Mouse (Mus musculus) forebrain, embryonic 10.5 days (tissue): Measurements from ENCODE around the gene Nsl1. TPM values are rescaled to one million over a fixed set of nuclear protein-coding genes. Genes with fewer than 3 reads are reported as not detected.

Experiments
- DNase-seq: peaks from one replicate; pipeline ENCODE4 v3.0.0-alpha.2; 2017; ENCODE audit warnings: low spot score; ENCODE audit errors: extremely low spot score
- H3K27ac ChIP-seq: fragments of 300-500 bp; sonication (generic); 2 replicates; pipeline ENCODE4 v1.5.1; 2016; ENCODE audit warnings: mild to moderate bottlenecking
- H3K27me3 ChIP-seq: fragments of 300-500 bp; sonication (generic); 2 replicates; pipeline ENCODE4 v1.6.1; 2016; ENCODE audit warnings: mild to moderate bottlenecking; ENCODE audit not compliant: poor library complexity, severe bottlenecking
- H3K36me3 ChIP-seq: fragments of 300-500 bp; sonication (generic); replicated peaks from 2 replicates; pipeline ENCODE4 v1.6.1; 2016; ENCODE audit warnings: mild to moderate bottlenecking, moderate library complexity
- H3K4me1 ChIP-seq: fragments of 300-500 bp; sonication (generic); 2 replicates; pipeline ENCODE4 v1.6.1; 2016
- H3K4me3 ChIP-seq: fragments of 300-500 bp; sonication (generic); 2 replicates; pipeline ENCODE4 v1.5.1; 2016; ENCODE audit warnings: mild to moderate bottlenecking, moderate library complexity
- H3K9me3 ChIP-seq: fragments of 300-500 bp; sonication (generic); 2 replicates; pipeline ENCODE4 v1.6.1; 2016; ENCODE audit warnings: mild to moderate bottlenecking, moderate library complexity
- WGBS: fragments of 180-500 bp; shearing (Covaris S2); methylation state at CpG from one replicate; pipeline ENCODE4 v1.1.7; 2016; 5-methylcytosine and 5-hydroxymethylcytosine counted together
- polyA plus RNA-seq: library from polyadenylated mRNA; unstranded; fragments of >200 nt; fragmentation: Nextera tagmentation; extraction: Ambion mirVana; gene quantifications from 2 replicates; pipeline ENCODE4 v1.2.1, GENCODE M21; 2016

Gene Nsl1
- polyA plus RNA-seq, 1 experiment from 2014 or later, result 39.0 TPM

- peak; percentile 44 for DNase-seq
- no peak overlapping the region for H3K27ac ChIP-seq
- no peak overlapping the region for H3K4me3 ChIP-seq
- no peaks in the 10 kb centered on the region for H3K9me3 ChIP-seq
- 28% methylated on average over 4 of the region's 4 CpGs for WGBS
- no peaks in the 10 kb centered on the region for H3K27me3 ChIP-seq
- no peaks in the 10 kb centered on the region for H3K36me3 ChIP-seq
- peaks cover 7% of the 10 kb centered on the region for H3K4me1 ChIP-seq
Observed at GRCm38 (mm10) chr1:191035649-191036048, 27.2 kb upstream of the Nsl1 start.

GRCm38 (mm10) chr1:191036554-191037334 is 26.1 kb upstream of the Nsl1 start, which contains the start of gene Spata45:
Gene Spata45, plus strand, starts transcription at chr1:191036639.
- DNase-seq, result no peak
- Histone ChIP-seq H3K9me3 (no peaks in the 10 kb centered on the region), H3K4me1 (peaks cover 7% of the 10 kb centered on the region), H3K27ac (no peak within 1 kb of the TSS), H3K36me3 (no peaks in the 10 kb centered on the region), H3K4me3 (no peak within 1 kb of the TSS), H3K27me3 (no peaks in the 10 kb centered on the region)
- 86% methylated on average over 6 of the region's 6 CpGs for WGBS

GRCm38 (mm10) chr1:191037999-191038398 is 24.8 kb upstream of the Nsl1 start:
- Histone ChIP-seq H3K9me3 (no peaks in the 10 kb centered on the region), H3K4me1 (peaks cover 7% of the 10 kb centered on the region), H3K4me3 (no peak overlapping the region), H3K27me3 (no peaks in the 10 kb centered on the region), H3K36me3 (no peaks in the 10 kb centered on the region), H3K27ac (no peak overlapping the region)
- WGBS, result 90% methylated on average over 4 of the region's 4 CpGs
- no peak for DNase-seq

DNA sequence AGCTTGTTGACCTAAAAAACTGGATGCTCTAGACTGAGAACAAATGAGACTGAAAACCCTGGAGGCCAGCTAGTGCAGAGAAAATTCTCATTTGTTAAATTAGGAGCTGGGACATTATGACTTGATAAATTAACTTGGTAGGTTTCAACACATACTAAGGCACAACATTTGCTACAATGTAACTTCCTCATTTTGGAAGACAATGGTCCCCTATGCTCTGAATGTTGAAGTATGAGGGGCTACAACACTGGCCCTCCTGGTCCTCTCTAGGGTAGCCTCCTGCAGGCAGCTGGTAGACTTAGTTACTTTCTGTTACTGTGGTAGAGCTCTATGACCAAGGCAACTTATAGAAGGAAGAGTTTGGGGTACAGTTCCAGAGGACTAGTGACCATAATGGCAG is 21.5 kb upstream of the Nsl1 start:
- Histone ChIP-seq H3K27ac (no peak overlapping the region), H3K9me3 (no peaks in the 10 kb centered on the region), H3K36me3 (no peaks in the 10 kb centered on the region), H3K4me1 (no peaks in the 10 kb centered on the region), H3K4me3 (no peak overlapping the region), H3K27me3 (no peaks in the 10 kb centered on the region)
- no peak for DNase-seq

DNA sequence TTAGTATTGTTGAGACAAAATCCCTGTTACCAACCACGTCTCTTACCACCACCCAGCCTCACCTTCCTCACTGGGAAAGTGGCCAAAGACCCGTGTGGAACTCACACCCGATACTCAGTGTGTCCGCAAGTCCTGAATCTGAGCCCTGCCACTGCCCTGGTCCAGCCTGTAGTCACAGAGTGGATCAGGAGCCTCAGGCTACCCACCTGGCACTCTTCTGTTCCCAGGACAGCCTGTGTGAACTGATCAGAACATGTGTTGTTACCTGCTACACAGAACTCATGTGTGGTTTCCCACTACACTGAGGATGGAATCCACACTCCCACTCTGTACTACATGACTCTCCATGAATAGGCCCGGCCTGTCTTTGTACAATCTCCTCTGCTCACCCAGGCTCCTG is 20.7 kb upstream of the Nsl1 start:
- no peak overlapping the region for H3K4me3 ChIP-seq
- H3K36me3 ChIP-seq, result no peaks in the 10 kb centered on the region
- no peaks in the 10 kb centered on the region for H3K9me3 ChIP-seq
- no peaks in the 10 kb centered on the region for H3K4me1 ChIP-seq
- no peaks in the 10 kb centered on the region for H3K27me3 ChIP-seq
- 88% methylated on average over 5 of the region's 5 CpGs for WGBS
- DNase-seq, result no peak
- H3K27ac ChIP-seq, result no peak overlapping the region

DNA sequence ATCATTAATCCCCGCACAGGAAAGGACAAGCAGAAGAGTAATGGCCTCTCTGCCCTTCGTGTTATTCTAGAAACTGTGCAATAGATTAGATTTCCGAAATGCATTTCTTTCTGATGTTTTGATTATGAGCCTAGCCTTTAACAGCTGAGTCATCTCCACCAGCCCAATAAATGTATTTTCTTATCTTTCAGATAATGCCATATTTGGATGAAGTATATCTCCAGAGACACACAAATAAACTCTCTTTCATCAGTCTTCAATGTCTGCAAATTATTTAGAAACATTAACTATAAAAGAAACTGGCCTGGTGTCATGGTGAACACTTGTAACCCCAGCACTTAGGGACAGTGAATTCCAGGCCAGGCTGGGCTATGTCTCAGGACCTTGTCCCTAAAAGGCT is 20.1 kb upstream of the Nsl1 start:
- no peaks in the 10 kb centered on the region for H3K36me3 ChIP-seq
- no peaks in the 10 kb centered on the region for H3K9me3 ChIP-seq
- WGBS, result 87% methylated on average over 3 of the region's 3 CpGs
- no peak overlapping the region for H3K27ac ChIP-seq
- no peaks in the 10 kb centered on the region for H3K4me1 ChIP-seq
- no peak for DNase-seq
- H3K27me3 ChIP-seq, result no peaks in the 10 kb centered on the region
- H3K4me3 ChIP-seq, result no peak overlapping the region

- no peaks in the 10 kb centered on the region for H3K27me3 ChIP-seq
- DNase-seq, result no peak
- no peak overlapping the region for H3K4me3 ChIP-seq
- H3K27ac ChIP-seq, result no peak overlapping the region
- 88% methylated on average over 2 of the region's 2 CpGs for WGBS
- H3K9me3 ChIP-seq, result no peaks in the 10 kb centered on the region
- no peaks in the 10 kb centered on the region for H3K4me1 ChIP-seq
- H3K36me3 ChIP-seq, result no peaks in the 10 kb centered on the region
Observed at GRCm38 (mm10) chr1:191045264-191045663, 17.5 kb upstream of the Nsl1 start.

- Histone ChIP-seq H3K4me3 (no peak overlapping the region), H3K9me3 (no peaks in the 10 kb centered on the region), H3K27me3 (no peaks in the 10 kb centered on the region), H3K27ac (no peak overlapping the region), H3K4me1 (no peaks in the 10 kb centered on the region), H3K36me3 (no peaks in the 10 kb centered on the region)
- WGBS, result 77% methylated on average over 7 of the region's 7 CpGs
- no peak for DNase-seq
Observed at GRCm38 (mm10) chr1:191046231-191046824, 16.5 kb upstream of the Nsl1 start.

GRCm38 (mm10) chr1:191053555-191053954 is 9.3 kb upstream of the Nsl1 start:
- DNase-seq, result no peak
- Histone ChIP-seq H3K4me1 (no peaks in the 10 kb centered on the region), H3K27ac (no peak overlapping the region), H3K9me3 (no peaks in the 10 kb centered on the region), H3K27me3 (no peaks in the 10 kb centered on the region), H3K36me3 (no peaks in the 10 kb centered on the region), H3K4me3 (no peak overlapping the region)
- WGBS, result 88% methylated on average over 3 of the region's 3 CpGs

DNA sequence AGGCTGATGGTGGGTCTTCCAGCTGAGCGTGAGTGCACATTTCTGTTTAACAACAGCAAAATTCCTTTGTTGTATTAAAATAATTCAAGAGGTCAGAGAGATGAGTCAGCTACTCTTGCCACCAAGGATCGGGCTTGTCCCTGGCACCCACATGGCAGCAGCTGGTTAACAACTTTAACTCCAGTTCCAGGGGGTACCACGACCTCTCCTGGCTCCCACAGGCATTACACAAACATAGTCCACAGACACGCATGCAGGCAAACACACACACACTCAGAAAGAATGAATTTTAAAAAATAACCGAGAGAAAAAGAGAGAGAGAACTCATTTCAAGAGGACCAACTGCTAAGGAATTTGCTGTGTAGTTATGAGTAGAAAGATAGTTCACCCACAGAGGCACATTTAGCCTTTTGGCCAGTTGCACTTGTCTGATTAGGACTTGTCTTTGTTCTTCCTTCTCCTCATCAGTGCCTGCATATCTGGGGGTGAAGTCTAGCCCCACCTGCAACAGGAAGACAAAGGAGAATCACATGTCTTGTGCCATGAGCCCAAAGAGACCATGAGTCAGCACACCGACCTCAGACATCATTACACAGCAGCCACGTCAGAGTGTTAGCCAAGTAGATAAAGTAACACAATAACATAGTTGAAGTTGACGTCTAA is 7.8 kb upstream of the Nsl1 start:
- no peak for DNase-seq
- H3K4me1 ChIP-seq, result no peaks in the 10 kb centered on the region
- no peak overlapping the region for H3K27ac ChIP-seq
- WGBS, result 75% methylated on average over 8 of the region's 8 CpGs
- H3K36me3 ChIP-seq, result no peaks in the 10 kb centered on the region
- H3K4me3 ChIP-seq, result no peak overlapping the region
- H3K9me3 ChIP-seq, result no peaks in the 10 kb centered on the region
- H3K27me3 ChIP-seq, result no peaks in the 10 kb centered on the region

- Histone ChIP-seq H3K27me3 (no peaks in the 10 kb centered on the region), H3K4me1 (no peaks in the 10 kb centered on the region), H3K27ac (no peak overlapping the region), H3K4me3 (no peak overlapping the region), H3K36me3 (no peaks in the 10 kb centered on the region), H3K9me3 (no peaks in the 10 kb centered on the region)
- no peak for DNase-seq
- WGBS, result 75% methylated on average over 2 of the region's 2 CpGs
Observed at GRCm38 (mm10) chr1:191055533-191055873, 7.3 kb upstream of the Nsl1 start.

GRCm38 (mm10) chr1:191057461-191057860 is 5.4 kb upstream of the Nsl1 start:
- WGBS, result 75% methylated on average over 3 of the region's 3 CpGs
- peaks cover 14% of the 10 kb centered on the region; the same call in 1 of the 2 replicates for H3K27me3 ChIP-seq
- no peak overlapping the region for H3K4me3 ChIP-seq
- H3K4me1 ChIP-seq, result peaks cover 14% of the 10 kb centered on the region
- no peaks in the 10 kb centered on the region for H3K36me3 ChIP-seq
- DNase-seq, result no peak
- H3K9me3 ChIP-seq, result no peaks in the 10 kb centered on the region
- H3K27ac ChIP-seq, result no peak overlapping the region

DNA sequence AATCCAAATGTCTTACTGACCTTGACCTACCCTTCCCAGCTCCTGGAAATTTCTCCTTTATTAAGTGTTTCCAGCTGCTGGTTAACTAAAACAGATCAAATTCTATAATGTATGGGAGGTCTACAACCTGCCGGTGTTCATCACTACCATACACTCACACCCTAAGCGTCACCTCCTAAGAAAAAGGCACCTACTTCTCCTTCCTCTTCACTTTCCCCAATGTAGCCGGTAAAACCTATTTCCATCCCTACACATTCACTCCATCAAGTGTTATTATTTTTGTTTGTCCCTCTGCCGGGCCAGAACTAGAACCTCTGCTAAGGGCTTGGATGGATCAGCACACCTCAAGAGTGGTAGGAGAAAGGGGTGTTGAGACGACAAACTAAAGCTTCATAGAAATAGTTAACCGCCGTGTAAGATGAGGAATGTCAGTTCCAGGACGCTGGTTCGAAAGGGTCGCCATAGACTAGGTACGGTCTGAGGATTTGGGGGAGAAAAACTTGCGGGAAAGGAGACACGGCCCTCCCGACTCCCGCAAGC is 501 bp upstream of the Nsl1 start:
- Histone ChIP-seq H3K27ac (peak overlapping the region; percentile 98), H3K4me3 (peak overlapping the region; percentile 99), H3K9me3 (no peaks in the 10 kb centered on the region), H3K27me3 (peaks cover 14% of the 10 kb centered on the region; the same call in 1 of the 2 replicates), H3K4me1 (peaks cover 32% of the 10 kb centered on the region), H3K36me3 (peaks cover 27% of the 10 kb centered on the region)
- no peak for DNase-seq
- WGBS, result 7% methylated on average over 15 of the region's 15 CpGs
